Mouse (Mus musculus): ENCODE measurements around the gene Nwd1.
A peak's percentile ranks its signal among the peaks of the same experiment; 100 is the strongest.
"Not testable (repeated sequence)": the region's sequence is repeated elsewhere in the genome, so short reads cannot be mapped to it uniquely, and the experiment has no call there.

Gene Nwd1

DNA sequence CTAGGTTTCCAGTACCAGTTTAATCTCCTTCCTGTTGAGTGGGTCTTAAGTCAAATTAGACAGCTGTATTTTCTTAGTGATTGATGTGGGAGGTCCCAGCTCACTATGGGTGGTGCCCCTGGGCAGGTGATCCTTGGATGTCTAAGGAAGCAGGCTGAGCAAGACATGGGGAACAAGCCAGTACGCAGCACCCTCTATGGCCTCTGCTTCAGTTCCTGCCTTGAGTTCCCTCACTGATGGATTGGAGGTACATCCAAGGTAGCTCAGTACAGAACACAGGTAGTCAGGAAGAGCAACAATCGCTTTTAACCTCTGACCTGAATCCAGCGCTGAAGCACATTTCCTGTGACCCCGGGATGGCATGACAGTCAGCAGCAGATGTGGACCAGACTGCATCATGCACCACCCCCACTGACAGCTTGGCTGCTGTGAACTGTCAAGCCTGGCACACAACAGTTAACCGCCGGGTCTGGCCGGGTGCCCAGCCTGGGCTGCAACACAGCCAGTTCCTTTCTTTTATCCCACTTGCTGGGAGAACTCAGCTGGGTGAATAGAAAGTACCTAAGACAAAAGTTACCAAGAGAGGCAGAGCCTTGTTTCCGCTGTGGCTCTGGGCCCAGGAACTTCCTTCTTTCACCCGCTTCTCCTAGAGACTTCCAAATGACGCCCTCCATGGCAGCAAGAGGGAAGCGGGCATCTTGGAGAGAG, at the start of gene Nwd1:
Nwd1 (plus strand) TSS at position 652 of the 708 bp plus-strand sequence.
- DNase-seq (ENCODE audit: low spot score), result peak; percentile 91

DNA sequence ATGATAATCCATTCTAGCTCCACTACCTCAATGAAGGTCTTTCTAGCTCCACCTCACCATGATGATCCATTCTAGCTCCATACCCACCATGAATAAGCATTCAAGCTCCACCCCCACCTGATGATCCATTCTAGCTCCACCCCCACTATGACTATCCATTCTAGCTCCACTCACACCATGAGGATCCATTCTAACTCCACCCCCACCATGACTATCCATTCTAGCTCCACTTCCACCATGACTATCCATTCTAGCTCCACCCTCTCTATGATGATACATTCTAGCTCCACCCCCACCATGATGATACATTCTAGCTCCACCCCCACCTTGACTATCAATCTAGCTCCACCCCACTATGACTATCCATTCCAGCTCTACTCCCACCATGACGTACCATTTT, 3.6 kb upstream of the Nwd1 start:
- DNase-seq (ENCODE audit: low spot score), result no peak

DNA sequence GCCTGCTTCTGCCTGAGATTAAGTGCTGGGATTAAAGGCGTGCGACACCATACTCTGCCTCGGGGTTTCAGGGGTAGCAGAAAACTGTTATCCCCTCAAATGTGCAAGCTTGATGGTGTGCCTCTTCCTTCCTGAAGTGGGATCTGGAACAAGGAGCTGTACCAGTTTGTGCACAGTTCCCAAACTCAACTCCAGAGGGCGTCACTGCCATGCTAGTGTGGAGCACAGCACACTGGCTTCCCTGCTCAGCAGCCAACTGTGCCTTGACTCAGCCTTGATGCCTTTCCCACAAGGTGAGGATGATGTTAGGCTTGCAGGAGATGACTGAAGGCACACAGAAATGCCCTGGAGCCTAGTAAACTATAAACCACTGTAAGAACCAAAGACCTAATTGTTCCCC, 1.9 kb upstream of the Nwd1 start:
- DNase-seq (ENCODE audit: low spot score), result no peak

DNA sequence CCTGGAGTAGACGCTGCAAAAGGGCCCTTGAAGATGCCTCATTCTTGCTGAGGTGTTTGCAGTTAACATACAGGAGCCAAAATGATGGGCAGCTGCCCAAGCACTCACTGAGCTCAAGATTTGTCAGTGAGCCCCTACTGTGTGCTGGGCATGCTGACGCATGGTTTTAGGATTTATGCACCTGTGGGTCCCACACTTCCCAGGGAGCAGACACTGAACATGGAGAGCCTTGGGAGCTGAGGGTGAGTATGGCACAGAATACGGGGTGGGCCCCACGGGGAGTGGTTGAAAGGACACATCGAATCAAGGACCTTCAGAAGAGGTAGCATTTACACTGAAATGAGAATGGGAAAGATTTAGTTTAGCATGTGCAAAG, 245 bp downstream of the Nwd1 start:
- DNase-seq (ENCODE audit: low spot score), result no peak

DNA sequence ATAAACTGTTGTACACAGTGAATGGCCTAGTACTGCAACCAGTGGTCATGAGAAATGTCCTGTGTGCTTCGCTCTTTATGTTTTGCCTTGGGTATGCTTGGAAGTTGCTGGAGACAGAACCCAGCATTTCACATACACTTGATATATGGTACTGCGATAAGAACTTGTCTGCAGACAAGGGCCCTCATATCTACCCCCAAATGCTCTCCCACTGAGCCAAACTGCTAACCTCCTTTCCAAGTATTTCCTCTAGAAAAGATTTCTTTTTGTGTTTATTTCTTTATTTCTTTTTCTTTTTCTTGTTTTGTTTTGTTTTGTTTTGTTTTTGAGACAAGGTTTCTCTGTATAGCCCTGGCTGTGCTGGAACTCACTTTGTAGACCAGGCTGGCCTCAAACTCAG, 4.2 kb downstream of the Nwd1 start:
- DNase-seq (ENCODE audit: low spot score), result no peak

DNA sequence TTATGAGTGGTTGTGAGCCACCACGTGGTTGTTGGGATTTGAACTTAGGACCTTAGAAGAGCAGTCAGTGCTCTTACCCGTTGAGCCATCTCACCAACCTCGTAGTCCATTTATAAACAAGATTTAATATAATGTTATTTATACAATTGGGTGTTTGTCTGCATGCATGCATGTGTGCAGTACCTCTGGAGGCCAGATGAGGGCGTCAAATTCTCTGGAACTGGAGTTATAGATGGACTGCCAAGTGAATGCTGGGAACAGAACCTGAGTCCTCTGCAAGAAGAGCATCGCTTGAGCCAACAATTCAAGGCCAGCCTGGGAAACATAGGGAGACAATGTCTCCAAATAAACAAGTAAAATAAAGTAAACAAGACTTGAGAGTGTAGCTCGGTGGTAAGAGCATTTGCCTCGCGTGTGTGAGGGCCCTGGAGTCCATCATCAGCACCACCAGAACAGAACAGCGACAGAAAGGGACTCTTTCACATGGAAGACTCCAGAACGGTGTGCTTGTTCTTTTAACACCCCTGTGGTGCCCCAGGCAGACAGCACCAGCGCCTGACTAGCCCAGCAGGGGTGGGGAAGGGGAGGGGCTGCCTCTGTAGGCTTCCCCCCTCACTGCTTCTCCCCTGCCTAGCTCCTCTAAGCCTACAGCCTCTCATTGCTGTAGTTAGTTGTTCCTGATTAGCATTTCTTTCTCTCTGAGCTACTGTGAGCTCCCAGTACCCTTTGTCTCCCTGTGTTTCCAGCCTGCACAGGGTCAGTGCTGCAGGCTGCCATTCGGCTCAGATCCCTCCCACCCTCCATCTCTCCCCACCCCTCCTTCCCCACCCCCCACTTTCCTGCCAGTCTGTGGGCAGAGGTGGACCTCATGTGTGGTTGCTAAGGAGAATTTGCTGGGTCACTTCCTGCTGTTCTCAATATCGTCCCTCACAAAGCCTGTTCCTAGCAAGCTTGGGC, 8.3 kb downstream of the Nwd1 start:
- peak; percentile 28 for DNase-seq (ENCODE audit: low spot score)

DNA sequence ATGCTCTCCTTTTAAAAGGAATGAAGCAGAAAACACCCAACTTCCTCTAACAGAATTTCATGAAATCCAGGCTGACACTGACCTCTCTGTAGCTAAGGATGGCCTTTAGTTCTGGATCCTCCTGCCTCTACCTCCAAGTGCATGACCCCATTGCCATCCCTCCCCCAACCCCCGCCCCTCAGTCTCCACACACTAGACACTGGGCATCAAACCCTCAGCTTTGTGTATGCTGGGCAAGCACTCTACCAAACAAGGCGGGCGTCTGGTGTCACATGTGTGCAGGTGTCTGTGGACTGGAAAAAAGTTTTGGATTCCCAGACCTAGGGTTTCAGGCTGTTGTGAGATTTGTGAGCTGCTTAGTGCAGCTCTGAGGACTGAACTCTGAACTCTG, 9.0 kb downstream of the Nwd1 start:
- DNase-seq (ENCODE audit: low spot score), result no peak

DNA sequence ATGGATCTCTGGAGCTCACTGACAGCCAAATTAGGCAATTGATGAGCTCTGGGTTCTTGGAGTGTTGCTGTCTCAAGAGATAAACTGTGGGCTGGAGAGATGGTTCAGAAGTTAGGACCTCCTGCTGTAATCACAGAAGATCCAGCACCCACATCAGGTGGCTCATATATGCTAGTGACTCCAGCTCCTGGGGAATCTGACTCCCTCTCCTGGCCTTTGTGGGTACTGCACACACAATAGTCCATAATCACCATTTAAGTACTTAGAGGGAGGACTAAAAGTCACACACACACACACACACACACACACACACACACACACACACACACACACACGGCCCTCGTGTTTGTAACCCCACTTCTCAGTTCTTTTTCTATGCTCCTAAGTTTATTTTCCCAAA, 13.5 kb downstream of the Nwd1 start:
- DNase-seq (ENCODE audit: low spot score), result no peak

DNA sequence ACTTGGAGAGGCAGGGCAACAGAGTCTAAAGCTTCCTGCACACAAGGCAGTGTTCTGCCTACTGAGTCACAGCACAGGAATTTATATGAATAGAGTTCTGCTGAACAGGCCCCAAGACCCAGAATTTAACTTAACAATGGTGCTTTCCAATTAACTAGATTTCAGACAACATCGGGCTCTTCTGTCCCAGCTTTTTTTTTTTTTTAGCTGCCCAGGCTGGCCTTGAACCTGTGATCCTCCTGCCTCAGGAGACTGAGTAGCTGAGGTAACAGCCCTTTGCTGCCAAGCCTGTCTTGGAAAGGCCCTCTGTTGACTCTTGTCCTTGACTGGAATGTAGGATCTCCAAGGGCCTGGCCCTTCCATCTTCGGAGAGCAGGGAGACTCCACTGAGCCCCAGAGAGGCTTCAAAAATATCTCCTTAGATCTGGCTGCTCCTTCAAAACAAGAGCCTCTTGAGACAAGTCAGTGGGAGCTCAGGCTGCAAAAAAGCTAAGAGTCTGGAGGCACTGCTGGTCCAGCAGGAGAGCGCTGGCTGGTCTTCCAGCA, 17.7 kb downstream of the Nwd1 start:
- no peak for DNase-seq (ENCODE audit: low spot score)

DNA sequence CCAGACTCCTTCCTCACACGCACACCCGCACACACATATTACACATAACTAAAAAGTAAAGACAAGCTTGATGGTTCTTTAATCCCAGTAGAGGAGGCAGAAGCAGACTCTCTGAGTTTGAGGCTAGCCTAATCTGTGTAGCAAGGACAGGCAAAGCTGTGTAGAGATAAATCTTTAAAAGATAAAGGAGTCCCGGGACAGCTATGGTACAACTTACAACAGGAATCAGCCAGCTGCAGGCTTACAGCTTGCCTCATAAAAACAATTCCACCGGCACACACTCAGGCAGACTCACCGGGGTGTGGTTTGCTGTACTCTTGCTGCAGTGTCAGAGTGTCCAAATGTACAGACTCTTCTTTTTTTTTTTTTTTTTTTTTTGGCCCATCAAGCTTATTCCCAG, 18.2 kb downstream of the Nwd1 start:
- no peak for DNase-seq (ENCODE audit: low spot score)

DNA sequence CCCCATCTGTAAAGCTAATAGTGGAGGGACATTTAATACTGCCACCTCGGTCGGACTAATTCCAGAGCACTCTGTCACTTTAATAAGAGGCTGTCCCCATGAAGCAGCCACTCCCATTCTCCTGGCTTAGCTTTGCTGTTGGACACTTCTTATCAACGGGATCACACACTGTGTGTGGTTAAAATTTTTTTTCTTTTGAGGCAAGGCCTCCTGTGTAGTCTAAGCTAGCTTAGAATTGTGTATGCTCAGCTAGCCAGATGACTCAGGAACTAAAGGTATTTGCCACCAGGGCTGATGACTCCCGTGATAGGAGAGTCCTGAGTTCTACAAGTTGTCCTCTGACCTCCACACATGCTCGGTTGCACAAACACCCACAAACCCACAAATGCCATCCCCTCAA, 18.9 kb downstream of the Nwd1 start:
- DNase-seq (ENCODE audit: low spot score), result no peak

DNA sequence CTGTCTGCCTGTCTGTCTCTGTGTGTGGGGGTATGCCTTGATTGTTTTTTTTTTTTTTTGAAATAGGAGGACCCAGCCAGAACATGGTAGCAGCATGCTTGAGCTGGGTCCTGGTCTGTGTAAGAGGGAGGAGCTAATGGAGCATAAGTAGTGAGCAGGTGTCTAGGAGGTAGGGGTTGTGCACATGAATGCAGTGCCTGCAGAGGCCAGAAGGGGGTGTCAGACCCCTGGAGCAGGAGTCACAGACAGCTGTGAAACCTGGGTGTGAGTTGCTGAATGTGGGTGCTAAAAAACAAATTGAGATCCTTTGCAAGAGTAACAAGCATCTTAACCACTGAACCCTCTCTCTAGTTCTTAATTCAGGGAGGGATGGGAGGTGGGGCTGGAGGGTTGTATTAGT, 22.4 kb downstream of the Nwd1 start:
- DNase-seq (ENCODE audit: low spot score), result no peak

DNA sequence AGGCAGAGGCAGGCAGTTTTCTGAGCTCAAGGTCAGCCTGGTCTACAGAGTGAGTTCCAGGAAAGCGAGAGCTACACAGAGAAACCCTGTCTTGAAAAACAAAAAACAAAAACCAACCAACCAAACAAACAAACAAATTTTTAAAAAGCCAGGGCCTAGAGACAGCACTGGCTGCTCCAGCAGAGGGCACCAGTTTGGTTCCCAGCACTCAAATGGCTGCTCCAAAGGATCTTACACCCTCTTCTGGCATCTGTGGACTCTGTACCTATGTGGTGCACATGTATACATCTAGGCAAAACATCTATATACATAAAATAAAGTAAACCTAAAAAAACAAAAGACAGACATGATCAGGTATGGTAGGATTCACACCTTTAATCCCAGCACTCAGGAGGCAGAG, 26.3 kb downstream of the Nwd1 start:
- DNase-seq (ENCODE audit: low spot score), result no peak

DNA sequence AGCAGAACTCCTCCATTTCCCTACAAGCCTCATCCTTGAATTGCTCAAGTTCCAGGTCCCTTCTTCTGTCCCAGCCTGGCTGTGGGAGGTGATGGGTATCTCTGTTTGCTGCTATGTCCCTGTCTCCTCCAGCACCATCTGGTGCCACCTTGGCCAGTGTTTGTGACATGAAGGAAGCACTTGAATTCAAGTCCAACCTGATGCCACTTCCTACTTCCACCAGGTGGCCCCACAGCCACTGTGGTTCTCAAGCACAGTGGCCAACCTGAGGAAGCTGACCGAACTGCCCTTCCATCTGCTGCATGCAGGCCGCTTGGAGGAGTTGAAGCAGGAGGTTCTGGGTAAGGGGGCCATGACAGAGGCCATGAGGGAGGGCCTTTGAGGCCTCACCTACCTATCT, 27.7 kb downstream of the Nwd1 start:
- DNase-seq (ENCODE audit: low spot score), result no peak

DNA sequence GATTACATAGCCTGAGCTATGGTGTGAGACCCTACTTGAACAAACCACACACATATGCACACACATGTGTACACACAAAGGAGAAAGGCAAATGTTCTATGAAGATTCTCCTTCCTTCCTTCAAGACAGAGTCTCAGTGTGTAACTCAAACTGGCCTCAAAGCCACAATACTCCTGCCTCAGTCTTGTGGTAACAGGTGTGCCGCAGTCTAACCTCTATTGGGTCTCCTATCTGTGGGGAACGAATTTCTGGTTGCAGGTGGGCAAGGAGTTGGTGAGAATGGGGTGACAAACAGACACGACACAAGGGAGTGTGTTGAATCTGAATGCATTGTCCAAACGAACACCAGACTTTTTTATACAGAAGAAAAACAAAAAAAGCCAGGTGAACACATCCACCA, 29.9 kb downstream of the Nwd1 start:
- no peak for DNase-seq (ENCODE audit: low spot score)

DNA sequence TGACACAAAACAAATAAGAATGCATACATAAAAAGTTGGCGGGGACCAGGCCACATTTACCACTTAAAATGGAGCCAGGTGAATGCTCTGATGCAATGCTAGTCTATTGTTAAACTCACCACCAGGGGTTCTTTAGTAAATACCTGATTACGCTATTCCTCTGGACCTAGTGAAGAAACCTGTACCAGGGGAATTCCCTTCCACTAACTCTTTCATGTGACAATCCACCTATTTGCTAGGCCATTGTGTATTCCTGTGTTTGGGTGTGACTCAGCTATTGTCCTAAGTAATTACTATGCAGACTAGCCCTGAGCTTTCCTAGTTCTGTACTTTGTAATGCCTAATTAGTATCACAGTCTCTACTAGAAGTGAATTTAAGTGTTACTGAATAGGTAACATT, 30.3 kb downstream of the Nwd1 start:
- not testable (repeated sequence) for DNase-seq (ENCODE audit: low spot score)

DNA sequence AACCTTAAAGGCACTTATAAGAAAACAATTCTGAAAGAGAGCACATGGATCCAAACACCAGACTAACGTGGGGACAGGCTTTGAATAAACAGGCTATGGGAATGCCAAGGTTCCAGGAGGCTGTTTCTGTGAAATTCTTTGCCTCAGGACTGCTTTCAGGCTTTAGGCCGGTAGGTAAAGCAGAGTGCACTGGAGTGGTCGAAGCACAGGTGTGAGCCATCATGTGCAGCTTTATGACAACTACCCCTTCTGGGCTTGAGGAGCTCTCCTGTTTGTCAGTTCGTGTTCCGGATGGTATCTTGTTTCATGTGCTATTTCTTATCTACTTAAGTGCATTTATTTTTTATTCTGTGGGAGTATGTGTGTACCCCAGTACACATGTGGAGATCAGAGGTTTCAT, 30.8 kb downstream of the Nwd1 start:
- DNase-seq (ENCODE audit: low spot score), result no peak

DNA sequence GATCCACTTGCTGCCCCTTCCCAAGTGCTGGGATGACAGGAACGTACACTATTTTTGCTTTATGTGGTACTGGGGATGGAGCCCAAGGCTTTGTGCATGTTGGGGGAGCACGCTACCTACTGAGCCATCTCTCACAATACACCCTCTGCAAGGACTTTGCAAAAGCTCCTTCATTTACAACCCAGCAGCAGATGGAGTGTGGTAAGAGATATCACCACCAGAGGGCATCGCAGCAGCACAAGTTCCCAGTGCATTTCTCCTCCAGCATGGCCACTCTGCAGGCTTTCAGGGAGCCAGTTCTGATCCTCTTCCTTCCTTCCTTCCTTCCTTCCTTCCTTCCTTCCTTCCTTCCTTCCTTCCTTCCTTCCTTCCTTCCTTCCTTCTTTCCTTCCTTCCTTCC, 33.6 kb downstream of the Nwd1 start:
- DNase-seq (ENCODE audit: low spot score), result peak; percentile 83

DNA sequence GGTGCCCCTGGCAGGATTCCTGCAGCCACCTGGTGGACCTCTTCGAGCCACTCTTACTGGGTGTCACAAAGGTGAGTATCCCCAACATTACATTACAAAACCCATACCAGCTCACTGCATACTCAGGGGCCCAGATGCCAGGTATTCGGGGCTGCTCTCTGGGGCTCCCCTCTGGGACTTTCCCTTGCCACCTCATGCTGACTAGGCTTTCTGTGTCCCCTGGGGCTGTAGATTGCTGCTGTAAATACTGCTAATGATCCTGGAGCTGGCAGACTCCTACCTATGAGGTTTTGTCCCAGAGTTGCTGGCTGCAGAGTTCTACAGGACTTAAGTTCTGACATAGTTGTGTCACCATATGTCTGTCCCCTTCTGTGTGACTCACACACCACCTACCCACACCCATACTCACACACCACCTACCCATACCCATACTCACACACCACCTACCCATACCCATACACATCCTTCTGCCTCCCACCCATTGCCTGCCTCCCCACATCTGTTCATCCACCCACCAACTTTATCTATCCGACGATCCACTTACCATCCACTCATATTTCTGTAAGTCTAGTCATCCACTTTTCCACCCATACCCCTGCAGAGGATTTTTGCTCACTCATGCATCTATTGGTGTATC, 35.7 kb downstream of the Nwd1 start:
- no peak for DNase-seq (ENCODE audit: low spot score)

DNA sequence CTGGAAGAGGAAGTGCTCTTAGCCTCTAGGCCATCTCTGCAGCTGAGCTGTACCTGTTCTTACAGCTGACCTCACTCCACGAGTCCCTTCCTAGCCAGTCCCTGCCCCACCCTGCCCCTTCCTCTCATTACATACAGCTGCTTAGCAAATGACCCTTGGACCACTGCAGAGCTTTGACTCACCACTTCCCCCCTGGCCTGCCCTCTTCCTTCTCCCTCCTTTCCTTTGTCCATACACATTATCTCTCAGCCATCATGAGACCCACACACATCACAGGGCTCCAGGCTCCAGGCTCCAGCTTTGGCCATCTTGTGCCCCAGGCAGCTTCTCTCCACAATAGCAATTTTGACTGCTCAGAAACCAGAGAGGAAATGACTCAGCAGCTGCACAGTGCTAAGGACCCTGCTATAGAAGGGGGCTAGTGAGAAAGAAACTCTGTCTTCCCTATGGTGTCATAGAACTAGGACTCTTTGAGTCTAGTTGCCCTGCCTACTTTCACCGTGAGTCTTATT, 36.6 kb downstream of the Nwd1 start:
- no peak for DNase-seq (ENCODE audit: low spot score)

DNA sequence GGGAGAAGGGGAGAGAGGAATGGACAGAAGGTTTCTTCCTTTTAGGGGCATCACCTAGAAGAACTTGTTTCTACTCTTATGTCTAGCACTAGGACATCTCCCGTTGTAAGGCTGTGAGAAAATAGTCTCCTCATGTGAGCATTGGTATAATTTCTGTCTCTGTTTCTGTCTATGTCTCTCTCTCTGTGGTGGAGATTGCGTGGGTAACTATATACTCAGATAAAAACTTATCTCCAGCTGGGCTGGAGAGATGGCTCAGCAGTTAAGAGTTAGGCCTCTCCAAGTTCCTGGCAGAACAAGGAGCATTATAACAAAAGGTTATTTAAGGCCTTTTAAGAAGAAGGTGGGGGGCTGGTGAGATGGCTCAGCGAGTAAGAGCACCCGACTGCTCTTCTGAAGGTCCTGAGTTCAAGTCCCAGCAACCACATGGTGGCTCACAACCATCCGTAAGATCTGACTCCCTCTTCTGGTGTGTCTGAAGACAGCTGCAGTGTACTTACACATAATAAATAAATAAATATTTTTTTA, 37.1 kb downstream of the Nwd1 start:
- DNase-seq (ENCODE audit: low spot score), result not testable (repeated sequence)

DNA sequence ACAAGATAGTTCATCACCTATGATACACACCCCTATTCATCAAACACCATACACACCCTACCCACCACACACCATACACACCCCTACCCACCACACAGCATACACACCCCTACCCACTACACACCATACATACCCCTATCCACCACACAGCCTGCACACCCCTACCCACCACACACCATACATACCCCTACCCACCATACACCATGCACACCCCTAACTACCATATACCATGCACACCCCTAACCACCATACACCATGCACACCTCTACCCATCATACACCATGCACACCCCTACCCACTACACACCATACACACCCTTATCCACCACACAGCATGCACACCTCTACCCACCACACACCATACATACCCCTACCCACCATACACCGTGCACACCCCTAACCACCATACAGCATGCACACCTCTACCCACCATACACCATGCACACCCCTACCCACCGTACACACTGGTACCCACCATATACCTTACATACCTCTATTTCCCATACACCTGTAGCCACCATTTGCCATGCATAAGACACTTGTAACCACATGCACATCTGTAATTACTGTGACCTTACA, 51.9 kb downstream of the Nwd1 start:
- DNase-seq (ENCODE audit: low spot score), result no peak
